Mouse (Mus musculus) liver, embryonic 14.5 days (tissue): ENCODE measurements around the gene Map3k11.

Experiments
- CTCF ChIP-seq: IDR thresholded peaks from 2 replicates; pipeline ENCODE4 v1.5.1; 2016; ENCODE audit warnings: antibody characterized with exemption, low read depth, control low read depth
- EP300 ChIP-seq: IDR thresholded peaks from 2 replicates; pipeline ENCODE4 v1.6.1; 2016; ENCODE audit warnings: antibody characterized with exemption, low read depth

- TF ChIP-seq CTCF (no peak), EP300 (no peak)
Measured at GRCm38 (mm10) chr19:5725029-5725707, 36.6 kb downstream of the Map3k11 start.
